Mouse (Mus musculus) embryo, embryonic 11.5 days (tissue): ENCODE results near the gene Arhgap35.
"Not testable (repeated sequence)": the region's sequence is repeated elsewhere in the genome, so short reads cannot be mapped to it uniquely, and the experiment has no call there.

Experiments
- DNase-seq: peaks from one replicate; pipeline ENCODE4 v3.0.0-alpha.2; 2012; ENCODE audit warnings: low read depth, low spot score

Gene Arhgap35

GRCm38 (mm10) chr7:16606808-16607207 is 8.0 kb downstream of the Arhgap35 start:
- not testable (repeated sequence) for DNase-seq

GRCm38 (mm10) chr7:16604141-16604540 is 10.7 kb downstream of the Arhgap35 start:
- DNase-seq, result no peak

GRCm38 (mm10) chr7:16601683-16602102 is 13.1 kb downstream of the Arhgap35 start:
- DNase-seq, result no peak

- DNase-seq, result no peak
Measured at GRCm38 (mm10) chr7:16599006-16599405, 15.8 kb downstream of the Arhgap35 start.

- DNase-seq, result no peak
Measured at GRCm38 (mm10) chr7:16591292-16591691, 23.5 kb downstream of the Arhgap35 start.

- DNase-seq, result no peak
Measured at GRCm38 (mm10) chr7:16587649-16588048, 27.1 kb downstream of the Arhgap35 start.

GRCm38 (mm10) chr7:16584384-16584783 is 30.4 kb downstream of the Arhgap35 start:
- DNase-seq, result no peak

GRCm38 (mm10) chr7:16583775-16584174 is 31.0 kb downstream of the Arhgap35 start:
- no peak for DNase-seq

GRCm38 (mm10) chr7:16582299-16582698 is 32.5 kb downstream of the Arhgap35 start:
- DNase-seq, result no peak

- DNase-seq, result no peak
Measured at GRCm38 (mm10) chr7:16581276-16582100, 33.3 kb downstream of the Arhgap35 start.

GRCm38 (mm10) chr7:16576719-16577118 is 38.1 kb downstream of the Arhgap35 start:
- DNase-seq, result no peak

GRCm38 (mm10) chr7:16571191-16571590 is 43.6 kb downstream of the Arhgap35 start:
- no peak for DNase-seq

GRCm38 (mm10) chr7:16570737-16571136 is 44.1 kb downstream of the Arhgap35 start:
- DNase-seq, result no peak

- DNase-seq, result no peak
Measured at GRCm38 (mm10) chr7:16564491-16564890, 50.3 kb downstream of the Arhgap35 start.

- no peak for DNase-seq
Measured at GRCm38 (mm10) chr7:16557783-16558538, 56.8 kb downstream of the Arhgap35 start.

GRCm38 (mm10) chr7:16557251-16557650 is 57.5 kb downstream of the Arhgap35 start:
- DNase-seq, result no peak

- no peak for DNase-seq
Measured at GRCm38 (mm10) chr7:16554215-16554614, 60.6 kb downstream of the Arhgap35 start.

GRCm38 (mm10) chr7:16551581-16551980 is 63.2 kb downstream of the Arhgap35 start:
- no peak for DNase-seq

GRCm38 (mm10) chr7:16549299-16549698 is 65.5 kb downstream of the Arhgap35 start:
- no peak for DNase-seq

- DNase-seq, result no peak
Measured at GRCm38 (mm10) chr7:16544770-16545169, 70.0 kb downstream of the Arhgap35 start.

GRCm38 (mm10) chr7:16537220-16537903 is 77.4 kb downstream of the Arhgap35 start:
- DNase-seq, result no peak

GRCm38 (mm10) chr7:16525995-16526394 is 88.8 kb downstream of the Arhgap35 start:
- DNase-seq, result no peak
